Mouse (Mus musculus) heart, postnatal 10 days (tissue): ENCODE results near the gene Ckap2l. TPM values are rescaled to one million over a fixed set of nuclear protein-coding genes. Genes with fewer than 3 reads are reported as not detected.

Experiments used
- DNase-seq, 2 experiments: peaks; one replicate each; pipeline ENCODE4 v3.0.0; 2021
- intact Hi-C: fragments of 180-260 bp; cut with DNase I; formaldehyde crosslinking; loops from one replicate; pipeline ENCODE4 v1.15.1; 2025
- total RNA-seq, 2 experiments: library from RNA; stranded (reverse); gene quantifications; 2 replicates each; pipeline ENCODE4 v1.2.3; 2021

Ckap2l gene
- 10 to 100 TPM; 11.8 to 13.4 TPM for total RNA-seq

DNA sequence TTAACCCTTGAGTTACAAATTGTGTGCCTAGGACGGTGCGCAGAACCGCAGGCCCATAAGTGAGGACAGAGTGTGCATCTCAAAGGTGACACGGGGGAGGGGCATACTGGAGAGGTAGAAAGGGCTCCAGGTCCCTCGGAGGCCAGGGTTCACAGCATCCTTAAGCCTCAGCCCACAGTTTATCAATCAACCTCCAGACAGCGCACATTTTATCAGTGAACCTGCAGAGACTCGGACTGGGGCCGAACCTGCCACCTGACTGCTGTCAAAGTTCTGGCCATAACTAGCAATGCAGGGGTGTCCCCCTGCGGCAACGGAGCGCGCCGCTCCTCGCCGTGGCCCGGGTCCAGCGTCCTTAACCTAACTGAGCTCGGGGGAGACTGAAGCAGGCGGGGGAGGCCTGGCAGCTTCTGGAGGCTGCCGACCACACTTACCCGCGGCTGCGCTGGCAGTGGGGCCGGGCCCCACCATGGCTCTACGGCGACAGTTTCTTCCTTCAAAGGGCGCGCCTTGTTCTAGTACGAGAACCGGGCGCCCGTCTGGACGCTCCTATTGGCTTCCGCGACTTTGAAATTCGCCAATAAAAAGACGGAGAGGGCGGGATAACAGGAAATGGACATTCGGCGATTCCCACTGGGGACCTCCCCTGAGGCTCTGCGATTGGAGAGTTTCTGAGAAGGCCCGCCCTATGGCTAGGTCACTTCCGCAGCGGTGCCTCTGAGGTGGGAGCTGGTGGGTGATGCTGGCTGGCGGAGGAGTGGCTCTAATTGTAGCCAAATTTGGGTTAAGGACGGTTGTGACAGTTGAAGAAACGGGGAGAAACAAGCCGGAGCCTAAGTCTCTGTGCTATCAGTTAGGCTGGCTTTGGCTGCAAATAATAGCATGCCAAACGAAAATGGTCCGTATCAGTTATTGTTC is at the start of gene Ckap2l:
Ckap2l (minus strand) TSS at position 542 of the 918 bp plus-strand sequence.
- intact Hi-C loops, result loop anchor here (2.0 to 5.0 kb wide), 2 partner anchors 85 to 112 kb away; no protein-coding TSS in a partner anchor
- DNase-seq, result peak; percentile 99 to 100

DNA sequence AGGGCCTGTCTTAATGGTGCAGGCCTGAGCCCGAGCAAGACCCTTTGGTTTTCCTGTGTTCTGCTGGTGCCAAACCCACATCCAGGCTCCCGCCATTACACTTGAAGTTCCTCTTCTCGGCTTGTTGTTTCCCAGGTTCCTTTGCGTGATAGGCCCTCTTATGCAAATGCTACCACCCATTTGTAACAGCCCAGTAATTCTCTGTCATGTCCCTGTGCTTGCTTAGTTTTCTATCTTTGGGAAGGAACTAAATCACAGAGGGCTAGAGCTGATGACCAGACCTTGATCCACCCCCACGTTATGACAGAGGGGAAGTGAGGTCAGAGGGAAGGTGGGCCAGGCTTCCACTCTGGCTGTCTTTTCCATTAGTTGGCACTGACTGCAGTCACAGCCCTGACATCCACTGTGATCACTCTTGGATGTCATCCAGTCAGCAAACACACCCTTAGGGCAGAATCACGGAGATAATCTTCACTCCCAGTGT is 41.2 kb upstream of the Ckap2l start:
- intact Hi-C loops, result no loop called here
- DNase-seq, result peak; percentile 12 to 33

DNA sequence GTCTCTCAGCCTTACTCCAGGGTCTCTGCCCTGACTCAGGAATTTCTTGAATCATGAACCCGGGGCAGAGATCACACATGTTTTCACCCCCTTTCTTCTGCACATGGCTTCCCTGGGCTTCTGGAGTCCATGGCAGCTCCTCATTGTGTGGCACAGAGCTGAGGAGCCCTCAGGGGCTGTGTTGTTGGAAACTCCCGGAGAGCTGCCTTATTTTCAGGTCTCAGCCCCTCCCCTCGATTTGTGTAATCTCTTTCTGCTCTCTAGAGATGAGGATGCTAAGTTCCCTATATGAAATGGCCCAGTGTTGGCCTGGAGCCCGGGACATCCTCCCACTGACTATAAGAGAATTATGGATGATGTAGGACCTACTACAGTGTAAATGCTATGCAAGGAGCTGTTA is 36.5 kb upstream of the Ckap2l start:
- intact Hi-C loops, result no loop called here
- DNase-seq, result no peak

DNA sequence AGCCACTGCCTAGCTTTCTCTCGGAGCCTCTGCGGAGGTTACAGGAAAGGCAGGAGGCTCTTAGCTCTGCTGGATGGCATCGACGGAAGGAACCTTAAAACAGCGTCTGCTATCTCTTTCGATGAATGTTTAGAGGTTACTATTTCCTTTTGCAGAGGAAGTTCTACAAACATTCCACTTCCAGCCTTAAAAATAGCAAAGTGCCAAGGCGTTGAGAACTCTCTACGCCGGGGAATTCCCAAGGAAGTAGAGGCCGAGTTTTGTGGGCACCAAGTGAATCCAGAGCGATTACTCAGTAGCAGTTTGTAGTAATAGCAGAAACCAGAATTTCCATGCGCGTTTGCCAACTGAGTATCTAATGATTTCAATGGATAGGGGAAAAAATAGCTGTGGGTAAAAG is 33.5 kb upstream of the Ckap2l start:
- intact Hi-C loops, result no loop called here
- peak in 1 of 2 experiments; percentile 13 for DNase-seq

DNA sequence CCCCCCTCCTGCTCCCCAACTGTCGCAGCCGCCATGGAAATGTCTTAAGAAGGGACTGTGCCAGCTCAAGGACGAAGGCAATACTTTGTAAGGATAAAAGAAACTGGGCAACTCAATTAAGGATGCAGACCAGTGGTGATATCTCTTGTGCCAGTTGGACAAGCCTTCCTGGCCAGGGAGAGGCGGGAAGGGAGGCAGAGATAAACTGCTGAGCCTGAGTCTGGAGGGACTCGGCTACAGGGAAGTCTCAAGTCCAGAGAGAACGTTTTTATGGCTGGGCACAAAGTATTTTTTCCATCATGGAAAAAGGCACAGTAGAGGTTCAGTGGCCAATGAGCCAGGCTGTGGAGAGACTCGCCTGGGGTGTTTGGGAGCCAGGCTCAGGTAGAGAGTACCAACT is 33.0 kb upstream of the Ckap2l start:
- intact Hi-C loops, result no loop called here
- no peak for DNase-seq

DNA sequence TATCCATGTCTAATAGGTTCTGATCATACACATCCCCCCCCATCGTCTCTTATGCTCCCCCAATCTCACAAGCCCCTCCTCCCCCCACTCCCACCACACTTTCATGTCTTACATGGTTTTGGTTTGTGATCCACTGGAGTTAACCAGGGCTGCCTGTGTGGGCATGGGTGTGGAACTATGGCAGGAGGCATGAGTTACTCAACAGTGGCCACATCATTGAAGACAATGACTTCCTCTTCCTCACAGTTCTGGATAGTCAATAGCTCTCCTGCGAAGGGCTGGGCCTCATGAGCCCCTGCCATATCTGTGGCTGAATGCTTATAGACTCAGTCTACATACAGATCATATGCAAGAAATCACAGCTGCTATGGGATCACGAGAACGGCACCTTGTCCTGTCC is 31.2 kb upstream of the Ckap2l start:
- intact Hi-C loops, result no loop called here
- no peak for DNase-seq

DNA sequence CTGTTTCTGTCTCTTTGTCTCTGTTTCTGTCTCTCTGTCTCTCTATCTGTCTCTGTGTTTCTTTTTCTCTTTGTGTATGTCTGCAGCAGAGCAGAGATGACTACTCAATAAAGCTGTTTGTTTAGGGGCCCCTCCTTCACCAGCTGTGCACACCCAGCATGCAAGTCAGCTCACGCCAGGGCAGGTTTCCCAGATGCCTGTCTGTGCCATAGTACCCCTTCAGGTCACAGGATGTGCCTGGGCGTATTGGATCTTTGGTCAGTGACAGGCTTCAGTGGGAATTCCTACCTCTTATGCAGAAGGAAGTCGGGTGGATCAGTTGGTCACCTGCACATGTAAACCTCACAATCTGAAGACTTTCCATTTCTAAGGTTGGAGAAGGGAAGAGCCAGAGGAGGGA is 27.2 kb upstream of the Ckap2l start:
- no peak for DNase-seq
- intact Hi-C loops, result no loop called here

DNA sequence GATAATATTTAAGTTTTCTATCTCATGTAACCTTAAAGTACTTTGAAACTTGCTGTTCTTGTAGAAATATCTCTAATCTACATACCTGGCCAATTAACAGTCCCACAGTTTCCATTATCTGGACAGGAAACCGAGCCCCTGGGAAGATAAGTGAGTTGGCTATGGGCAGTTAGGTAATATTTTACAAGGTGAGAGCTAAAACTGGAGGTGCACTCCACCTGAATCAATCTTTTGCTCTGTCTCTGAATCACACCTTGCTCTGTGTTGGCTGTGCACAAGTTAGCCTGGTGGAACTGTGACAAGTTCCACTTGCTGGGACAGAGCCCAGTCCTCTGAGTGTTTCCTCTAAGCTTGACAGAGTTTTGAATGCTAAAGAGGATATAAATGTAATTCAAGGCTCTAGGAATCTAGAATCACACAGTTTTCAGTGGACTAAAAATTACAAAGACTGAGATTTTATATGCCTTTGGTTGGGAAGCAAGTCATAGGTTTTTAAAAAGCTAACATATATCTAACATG is 25.2 kb upstream of the Ckap2l start:
- intact Hi-C loops, result no loop called here
- DNase-seq, result no peak

DNA sequence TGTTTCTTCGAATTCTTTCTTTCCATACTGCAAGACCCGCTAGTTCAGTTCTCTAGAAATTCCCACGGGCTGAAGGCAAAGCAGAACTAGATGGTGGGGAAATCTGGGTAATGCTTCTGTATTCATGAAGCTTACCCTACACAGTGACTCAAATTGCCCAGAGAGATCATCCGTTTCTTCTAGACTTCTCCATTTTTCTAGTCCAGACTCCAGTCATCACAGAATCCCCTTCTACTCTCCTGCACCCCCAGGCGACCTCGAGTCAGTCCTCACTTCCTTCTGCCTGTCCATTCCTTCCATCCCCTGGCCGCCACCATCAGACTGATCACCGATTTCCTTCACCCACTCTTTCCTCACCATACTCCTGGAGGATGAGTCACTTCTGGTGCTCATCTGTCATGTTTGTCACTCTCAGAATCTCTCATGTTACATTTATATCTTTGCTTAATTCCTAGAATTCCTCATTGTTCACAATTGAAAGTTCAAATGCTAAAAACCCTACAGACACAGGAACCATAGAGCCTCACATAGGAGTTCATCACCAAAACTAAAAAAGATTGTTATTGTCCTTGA is 23.1 kb upstream of the Ckap2l start:
- DNase-seq, result no peak
- intact Hi-C loops, result no loop called here

DNA sequence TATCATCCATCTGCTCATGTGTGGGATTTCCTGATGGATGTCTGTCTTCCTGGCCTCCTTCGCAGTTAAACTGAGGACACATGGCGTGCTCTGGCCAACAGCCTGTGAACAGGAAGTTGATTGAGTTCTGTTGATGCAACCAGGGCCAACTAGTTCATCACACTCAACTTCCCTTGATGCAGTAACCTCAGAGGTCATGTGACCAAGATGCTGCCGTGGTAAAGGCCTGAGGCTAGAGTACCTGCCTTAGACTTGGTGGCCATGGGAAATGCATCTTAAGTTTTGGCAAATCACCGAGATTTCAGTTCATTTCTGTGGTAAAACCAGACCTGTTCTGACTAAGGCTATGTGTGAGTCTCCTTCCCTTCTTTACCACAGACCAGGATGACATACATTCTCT is 18.8 kb upstream of the Ckap2l start:
- intact Hi-C loops, result no loop called here
- DNase-seq, result no peak

DNA sequence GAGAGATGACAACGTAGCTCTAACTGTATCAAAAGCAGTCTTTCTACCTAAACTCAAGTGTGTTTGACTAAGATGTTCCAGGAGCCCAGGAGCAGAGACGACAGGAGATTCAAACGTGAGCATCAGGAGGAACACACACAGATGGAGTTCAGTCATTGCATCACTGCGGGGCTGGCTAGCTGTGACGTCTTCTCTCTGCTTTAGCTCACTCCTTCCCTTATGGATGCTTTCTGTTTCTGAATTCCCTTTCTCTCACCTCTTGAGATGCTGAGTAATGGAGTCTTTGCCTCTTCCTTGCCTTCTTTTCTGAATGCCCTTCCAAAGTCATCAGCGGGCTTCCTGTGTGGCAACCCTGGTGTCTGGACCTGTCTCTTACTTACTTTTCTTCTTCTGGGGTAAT is 17.9 kb upstream of the Ckap2l start:
- no peak for DNase-seq
- intact Hi-C loops, result no loop called here

DNA sequence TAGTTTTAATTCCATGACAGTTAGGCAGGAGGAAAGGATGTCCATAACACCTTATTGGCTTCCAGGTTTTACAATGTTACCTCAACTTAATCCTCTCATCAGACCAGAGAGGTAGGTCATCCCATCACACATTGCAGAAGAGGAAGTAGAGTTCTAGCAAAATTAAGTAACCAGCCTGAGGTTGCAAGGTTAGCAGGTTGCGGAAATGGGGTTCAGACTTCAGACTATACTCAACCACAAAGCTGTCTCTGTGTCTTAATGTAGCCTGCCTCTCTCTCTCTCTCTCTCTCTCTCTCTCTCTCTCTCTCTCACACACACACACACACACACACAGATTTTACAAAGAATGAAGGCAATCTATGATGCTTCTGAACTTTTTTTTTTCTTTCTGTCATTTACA is 16.9 kb upstream of the Ckap2l start:
- DNase-seq, result no peak
- intact Hi-C loops, result no loop called here

DNA sequence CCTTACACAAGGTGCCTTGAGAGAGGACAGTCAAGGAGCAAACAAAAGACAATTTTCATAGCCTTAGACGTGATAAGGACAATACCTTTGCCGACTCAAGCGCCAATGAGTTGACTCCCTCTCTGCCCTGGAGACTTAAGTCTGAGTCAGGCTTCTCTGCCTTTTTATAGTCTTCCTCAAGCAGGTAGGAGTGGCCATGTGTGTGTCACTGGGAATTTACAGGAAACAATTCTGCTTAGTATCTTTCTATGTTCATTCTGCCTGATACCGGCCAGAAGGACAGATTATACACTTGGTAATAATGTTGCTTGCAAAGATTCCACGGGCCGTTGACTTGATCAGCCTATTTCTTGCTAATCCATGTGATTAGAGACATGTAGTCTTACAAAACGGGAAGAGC is 12.8 kb upstream of the Ckap2l start, which contains the start of gene Il1a:
Il1a (minus strand) TSS at position 137 of the 400 bp plus-strand sequence.
- intact Hi-C loops, result no loop called here
- DNase-seq, result no peak

DNA sequence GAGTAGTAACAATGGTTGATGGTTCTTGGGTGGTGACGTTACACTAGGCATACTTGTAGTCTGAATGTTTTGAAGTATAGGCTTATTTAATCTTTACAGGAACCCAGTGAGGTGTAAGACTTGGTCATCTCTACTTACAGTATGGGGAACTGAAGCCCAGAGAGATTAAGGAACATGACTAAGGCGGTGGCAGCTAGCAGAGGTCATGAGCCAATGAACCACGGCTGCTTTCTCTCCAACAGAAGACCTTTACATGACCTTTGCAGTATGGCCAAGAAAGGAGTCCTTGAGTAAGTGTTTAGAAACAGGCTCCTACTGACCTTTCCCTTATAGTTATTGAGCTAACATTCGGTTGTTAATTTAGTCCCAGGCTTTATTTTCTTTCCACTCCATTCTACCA is 9.0 kb upstream of the Ckap2l start:
- DNase-seq, result no peak
- intact Hi-C loops, result no loop called here

DNA sequence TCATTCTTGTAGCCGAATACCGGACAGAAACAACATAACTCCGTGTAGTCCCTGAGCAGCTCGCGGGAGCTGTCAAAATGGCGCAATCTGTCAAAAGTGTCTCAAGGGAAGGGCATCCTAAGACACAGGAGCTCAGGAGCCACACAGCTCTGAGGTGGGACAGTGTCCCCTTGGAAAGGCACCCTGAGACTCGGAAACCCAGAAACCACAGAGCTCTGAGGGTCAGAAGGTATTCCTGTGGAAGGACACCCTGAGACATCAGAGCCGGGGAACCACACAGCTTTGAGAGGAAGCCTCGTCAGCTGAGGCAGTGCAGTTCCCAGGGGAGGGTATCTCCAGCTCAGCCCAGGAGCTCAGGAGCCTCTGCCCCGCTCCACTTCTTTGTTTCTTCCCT is 574 bp upstream of the Ckap2l start:
- intact Hi-C loops, result loop anchor here (2.0 to 5.0 kb wide), 2 partner anchors 85 to 111 kb away; no protein-coding TSS in a partner anchor
- no peak for DNase-seq

DNA sequence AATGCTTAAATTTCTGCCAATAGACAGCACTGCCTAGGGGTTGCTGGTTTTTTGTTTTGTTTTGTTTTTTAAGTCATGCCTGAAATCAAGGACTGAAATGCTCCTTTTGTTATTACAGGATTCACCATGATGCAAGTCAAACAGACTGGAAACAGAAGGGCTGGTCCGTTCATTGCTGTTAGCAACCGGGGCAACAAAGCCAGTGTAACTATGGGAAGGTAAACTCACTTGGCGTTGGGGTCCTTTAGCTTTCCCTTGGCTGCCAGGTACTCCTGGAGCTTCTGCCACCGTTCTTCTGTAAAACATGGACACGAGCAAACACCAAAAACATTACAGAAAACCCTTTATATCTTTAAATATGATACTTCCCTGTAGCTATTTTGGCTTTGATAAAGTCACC is 926 bp downstream of the Ckap2l start:
- no peak for DNase-seq
- intact Hi-C loops, result loop anchor here (2.0 to 5.0 kb wide), 2 partner anchors 86 to 113 kb away; no protein-coding TSS in a partner anchor

DNA sequence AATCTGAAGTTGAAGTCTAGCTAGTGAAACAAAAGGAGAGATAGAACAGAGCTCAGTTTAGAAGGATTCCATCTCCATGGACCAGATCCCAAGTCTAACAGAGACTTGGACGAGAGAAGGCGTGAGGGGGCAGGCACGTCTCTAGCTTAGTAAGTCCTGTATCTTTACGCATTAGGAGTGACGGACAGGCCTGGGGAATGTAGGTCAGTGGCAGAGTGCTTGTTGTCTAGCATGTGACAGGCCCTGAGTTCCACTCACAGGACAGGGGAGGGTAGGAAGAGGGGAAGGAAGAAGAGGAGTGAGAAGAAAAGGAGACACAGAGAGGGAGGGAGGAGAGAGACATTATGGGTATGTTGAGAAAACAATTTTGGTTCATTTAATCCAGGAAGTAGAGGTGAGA is 1.9 kb downstream of the Ckap2l start:
- no peak for DNase-seq
- intact Hi-C loops, result loop anchor here (5.0 kb wide), 1 partner anchor 87 kb away; no protein-coding TSS in a partner anchor

DNA sequence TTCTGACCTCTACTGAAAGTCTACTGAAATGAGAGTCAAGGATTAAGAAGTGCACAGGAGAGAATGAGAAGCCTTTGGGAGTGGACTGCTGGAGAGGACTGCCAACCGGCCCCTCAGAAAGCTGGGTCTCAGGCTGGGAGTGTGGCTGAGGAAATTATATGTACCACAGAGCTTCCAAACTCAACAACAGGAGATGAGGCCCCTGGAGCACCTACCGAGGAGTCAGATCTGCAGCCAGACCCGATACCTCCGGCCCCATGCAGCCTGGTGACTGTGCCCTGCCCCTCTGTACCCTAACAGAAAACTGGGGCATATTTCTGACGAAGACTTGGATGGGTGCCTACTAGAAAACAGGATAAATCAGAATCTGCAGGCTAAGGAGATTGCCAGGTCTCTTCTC is 23.2 kb downstream of the Ckap2l start:
- DNase-seq, result no peak
- intact Hi-C loops, result no loop called here

DNA sequence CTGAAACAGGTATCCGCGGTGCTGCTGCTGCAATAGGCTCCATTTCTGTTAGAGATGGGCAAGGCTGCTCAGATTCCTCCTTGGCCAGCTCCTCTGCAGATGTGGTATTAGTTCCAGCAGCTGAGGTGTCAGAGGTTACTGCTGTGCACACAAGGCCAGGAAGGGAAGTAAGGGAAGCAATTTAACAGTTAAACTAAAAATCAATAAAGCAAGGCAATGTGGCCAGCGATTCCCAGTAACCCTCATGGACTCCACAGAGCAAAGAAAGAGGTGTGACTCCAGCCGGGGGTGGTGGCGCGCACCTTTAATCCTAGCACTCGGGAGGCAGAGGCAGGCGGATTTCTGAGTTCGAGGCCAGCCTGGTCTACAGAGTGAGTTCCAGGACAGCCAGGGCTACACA is 26.4 kb downstream of the Ckap2l start:
- no peak for DNase-seq
- intact Hi-C loops, result no loop called here

DNA sequence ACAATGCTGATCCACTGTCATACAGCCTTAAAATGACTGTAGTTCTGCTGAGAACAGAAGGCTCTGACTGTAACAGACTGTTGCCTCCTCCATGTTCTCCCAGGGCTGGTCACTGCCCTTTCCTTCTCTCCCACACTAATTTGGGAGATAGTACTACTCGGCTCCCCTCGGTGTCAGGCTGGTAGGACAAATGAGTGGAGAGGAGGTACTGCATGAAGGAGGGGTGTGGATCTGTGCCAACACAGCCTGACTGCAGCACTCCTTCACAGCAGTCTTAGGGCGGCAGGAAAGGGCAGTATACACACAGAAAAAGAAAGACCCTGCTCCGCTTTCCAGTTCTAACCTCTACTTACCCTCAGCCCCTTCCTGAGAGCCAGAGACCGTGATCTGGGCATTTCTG is 27.0 kb downstream of the Ckap2l start:
- intact Hi-C loops, result no loop called here
- DNase-seq, result no peak

DNA sequence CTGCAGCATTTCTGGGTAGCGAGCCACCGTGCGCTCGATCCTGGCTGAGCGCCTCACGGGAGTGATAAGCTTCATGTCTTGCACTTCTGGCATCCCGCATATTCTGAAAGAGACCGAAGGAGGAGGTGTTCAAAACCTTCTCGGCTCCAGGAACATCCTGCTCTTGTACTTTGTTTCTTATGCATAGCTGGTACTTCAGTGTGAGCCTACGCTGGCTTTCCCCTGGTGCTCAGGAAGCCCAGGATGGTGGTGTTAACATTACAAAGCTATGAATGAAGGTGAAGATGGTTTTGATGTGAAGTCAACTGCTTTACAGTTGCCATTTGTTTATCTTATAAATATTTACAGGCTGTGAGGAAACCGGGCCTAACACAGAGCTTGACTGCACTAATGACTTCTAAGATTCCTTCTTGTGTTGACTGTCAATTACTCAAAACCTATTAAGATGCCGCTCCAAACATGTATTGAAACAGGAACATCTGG is 27.8 kb downstream of the Ckap2l start:
- no peak for DNase-seq

More for the DNA sequence above, 27.8 kb downstream of the Ckap2l start:
- intact Hi-C loops, result no loop called here
